Mouse (Mus musculus): ENCODE data around the gene Bcl2l1.

DNA sequence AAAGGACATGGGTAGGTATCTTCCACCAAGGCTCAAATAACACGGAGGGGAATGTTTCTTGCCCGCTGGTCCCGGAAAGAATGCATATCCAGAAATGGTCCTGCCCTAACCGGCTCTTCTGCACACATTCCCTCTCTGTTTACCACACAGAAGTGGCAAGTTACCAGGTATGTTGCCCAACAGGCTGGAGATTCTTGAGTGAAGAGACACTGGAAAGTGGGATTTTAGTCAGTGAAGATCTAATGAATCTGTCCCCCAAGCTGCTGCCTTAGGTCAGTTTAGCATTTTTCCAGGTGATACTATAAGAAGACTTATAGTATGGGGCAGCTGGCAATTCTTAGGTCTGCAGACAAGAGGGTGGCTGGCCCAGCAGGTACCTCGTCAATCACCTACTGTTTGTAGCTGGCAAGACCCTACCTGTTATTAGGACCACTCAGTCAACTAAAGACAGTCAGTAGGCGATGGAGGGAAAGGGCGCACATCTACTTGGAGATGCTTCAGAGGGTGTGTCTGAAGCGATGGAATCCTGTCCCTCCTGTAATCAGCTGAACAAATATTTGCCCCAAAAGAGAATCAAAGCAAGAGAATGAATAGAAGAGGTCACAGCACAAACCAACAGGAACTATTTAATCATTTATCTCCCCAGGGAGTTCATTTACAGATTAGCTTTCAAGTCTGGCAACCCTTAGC, 4.1 kb downstream of the Bcl2l1 start:
- TF ChIP-seq TAL1 (IDR thresholded peaks at IDR 0.05; ENCODE audit: low read length) (no peak), GATA1 (IDR thresholded peaks at IDR 0.05; ENCODE audit: low read length) (no peak)

Measured in erythroblast, embryonic 14.5 days (primary cell).